ENCODE assay signal across 7 mouse cellular contexts in genomic region chr4:118437829-118438253, GRCm38 (mm10). TPM values are rescaled to one million over a fixed set of nuclear protein-coding genes. Genes with fewer than 3 reads are reported as not detected.
A peak's percentile ranks its signal among the peaks of the same experiment; 100 is the strongest.
DNase-seq lines count a peak whose midpoint lies in the region; ATAC-seq and TF ChIP-seq lines count a peak whose summit lies in the region.

No protein-coding gene starts in this region.

- H3K4me3 ChIP-seq in ES-E14 (ENCODE audit: insufficient read depth in 1 of 2, low read depth in 1 of 2, low read length in 2 of 2, poor library complexity in 1 of 2, severe bottlenecking in 1 of 2), result peak overlapping the region; percentile 62 to 70
- peak overlapping the region; percentile 11 for H3K4me3 ChIP-seq in cortical plate, adult 2 months (ENCODE audit: insufficient read depth, low read length)
- peak overlapping the region; percentile 78 for H3K4me3 ChIP-seq in heart, embryonic 12.5 days
- peak overlapping the region; percentile 74 for H3K4me3 ChIP-seq in limb, embryonic 11.5 days (ENCODE audit: low read depth, low read length)
- H3K4me3 ChIP-seq in midbrain, postnatal 0 days (ENCODE audit: low read depth, low read length), result peak overlapping the region; percentile 34

- H3K36me3 ChIP-seq in ES-E14 (ENCODE audit: control insufficient read depth, insufficient read depth, low read length, poor library complexity, severe bottlenecking), result peaks cover 34% of the 10 kb centered on the region
- peaks cover 29% of the 10 kb centered on the region for H3K36me3 ChIP-seq in heart, embryonic 12.5 days
- peaks cover 8% of the 10 kb centered on the region for H3K36me3 ChIP-seq in limb, embryonic 11.5 days (ENCODE audit: control insufficient read depth, insufficient read depth, low read length)
- no peaks in the 10 kb centered on the region for H3K36me3 ChIP-seq in midbrain, postnatal 0 days (ENCODE audit: insufficient read depth, low read length)

- peak; percentile 60 for ATAC-seq in heart, embryonic 12.5 days (ENCODE audit: insufficient number of reproducible peaks, low FRiP score)
- ATAC-seq in limb, embryonic 11.5 days (ENCODE audit: insufficient number of reproducible peaks, low FRiP score, low TSS enrichment, low read depth), result no peak
- peak; percentile 28; the same call in 1 of the 2 replicates for ATAC-seq in midbrain, postnatal 0 days (ENCODE audit: low FRiP score)

- H3K4me2 ChIP-seq in heart, embryonic 12.5 days, result peak overlapping the region; percentile 83
- peak overlapping the region; percentile 80 for H3K4me2 ChIP-seq in limb, embryonic 11.5 days (ENCODE audit: low read depth, severe bottlenecking)
- H3K4me2 ChIP-seq in midbrain, postnatal 0 days (ENCODE audit: low read depth, low read length, poor library complexity, severe bottlenecking), result peak overlapping the region; percentile 87

- H3K27ac ChIP-seq in ES-E14 (ENCODE audit: insufficient read depth, low read depth, low read length, poor library complexity, severe bottlenecking), result peak overlapping the region; percentile 84
- no peak overlapping the region for H3K27ac ChIP-seq in cortical plate, adult 2 months (ENCODE audit: insufficient read depth, low read length)
- peak overlapping the region; percentile 93 for H3K27ac ChIP-seq in heart, embryonic 12.5 days (ENCODE audit: poor library complexity, severe bottlenecking)
- H3K27ac ChIP-seq in limb, embryonic 11.5 days (replicated peaks; ENCODE audit: low read depth, low read length), result peak overlapping the region; percentile 84
- H3K27ac ChIP-seq in midbrain, postnatal 0 days (ENCODE audit: low read depth, low read length), result peak overlapping the region; percentile 79

- DNase-seq in ES-E14 (ENCODE audit: low read depth, low spot score), result no peak
- peak; percentile 52 for DNase-seq in limb, embryonic 11.5 days (ENCODE audit: low spot score)
- peak; percentile 38 for DNase-seq in midbrain, postnatal 0 days (ENCODE audit: low spot score)
- DNase-seq in thymus, postnatal 25 days, result peak; percentile 66
- no peak for DNase-seq in urinary bladder, adult 2 months (ENCODE audit: low spot score)

- no peak for TF ChIP-seq CTCF in cortical plate, adult 2 months (IDR thresholded peaks at IDR 0.05; ENCODE audit: extremely low read depth, insufficient read depth, low read length)
- TF ChIP-seq CTCF in midbrain, postnatal 0 days (IDR thresholded peaks at IDR 0.05), result no peak

- H3K9ac ChIP-seq in ES-E14 (ENCODE audit: insufficient read depth, low read depth, low read length, poor library complexity, severe bottlenecking), result peak overlapping the region; percentile 80
- H3K9ac ChIP-seq in heart, embryonic 12.5 days, result peak overlapping the region; percentile 68
- H3K9ac ChIP-seq in limb, embryonic 11.5 days (ENCODE audit: low read length), result peak overlapping the region; percentile 69
- H3K9ac ChIP-seq in midbrain, postnatal 0 days (replicated peaks; ENCODE audit: low read length, poor library complexity, severe bottlenecking), result peak overlapping the region; percentile 59

- no peaks in the 10 kb centered on the region for H3K9me3 ChIP-seq in ES-E14 (ENCODE audit: control insufficient read depth, insufficient read depth, low read depth, low read length)
- H3K9me3 ChIP-seq in heart, embryonic 12.5 days (replicated peaks), result no peaks in the 10 kb centered on the region
- no peaks in the 10 kb centered on the region for H3K9me3 ChIP-seq in limb, embryonic 11.5 days (ENCODE audit: control insufficient read depth, low read length)
- H3K9me3 ChIP-seq in midbrain, postnatal 0 days (ENCODE audit: low read length), result no peaks in the 10 kb centered on the region

- peaks cover 3 to 18% of the 10 kb centered on the region in 2 experiments; a peak in 2 of 4 replicates for H3K4me1 ChIP-seq in ES-E14 (ENCODE audit: control insufficient read depth in 2 of 2, insufficient read depth in 2 of 2, low read length in 2 of 2, poor library complexity in 1 of 2)
- no peaks in the 10 kb centered on the region; the same call in 1 of the 2 replicates for H3K4me1 ChIP-seq in cortical plate, adult 2 months (ENCODE audit: control insufficient read depth, insufficient read depth, low read length)
- peaks cover 38% of the 10 kb centered on the region for H3K4me1 ChIP-seq in heart, embryonic 12.5 days (replicated peaks)
- H3K4me1 ChIP-seq in limb, embryonic 11.5 days (ENCODE audit: control insufficient read depth, insufficient read depth, low read length), result peaks cover 20% of the 10 kb centered on the region
- H3K4me1 ChIP-seq in midbrain, postnatal 0 days (ENCODE audit: insufficient read depth, low read length), result no peaks in the 10 kb centered on the region; the same call in 1 of the 2 replicates

- in situ Hi-C loops in ES-E14 (cut with MboI; ENCODE audit: low sequenced_read_pairs in 2 of 2, unreplicated experiment in 2 of 2), result no loop called here

- no peak for TF ChIP-seq POLR2A in cortical plate, adult 2 months (IDR thresholded peaks at IDR 0.05; ENCODE audit: extremely low read depth, insufficient read depth, low read length)

- 6% methylated on average over 12 of the region's 12 CpGs for WGBS in heart, embryonic 12.5 days
- 8% methylated on average over 12 of the region's 12 CpGs for WGBS in limb, embryonic 11.5 days
- WGBS in midbrain, postnatal 0 days, result 8% methylated on average over 12 of the region's 12 CpGs

- no peaks in the 10 kb centered on the region for H3K27me3 ChIP-seq in heart, embryonic 12.5 days (replicated peaks)
- H3K27me3 ChIP-seq in limb, embryonic 11.5 days (ENCODE audit: control insufficient read depth, insufficient read depth, low read length), result no peaks in the 10 kb centered on the region
- no peaks in the 10 kb centered on the region for H3K27me3 ChIP-seq in midbrain, postnatal 0 days (ENCODE audit: insufficient read depth, low read length)

TF ChIP-seq in ES-E14, 5 proteins besides CTCF, POLR2A, EP300 and RAD21:
- TF ChIP-seq ZNF384 (IDR thresholded peaks at IDR 0.05; ENCODE audit: low read depth, low read length) (peak; percentile 82), MAFK (IDR thresholded peaks at IDR 0.05; ENCODE audit: insufficient read depth, low read depth, low read length) (no peak), HCFC1 (IDR thresholded peaks at IDR 0.05; ENCODE audit: borderline replicate concordance, insufficient read depth, low read length) (no peak)
TF ChIP-seq in ES-E14: peak in this region for 1.

RNA-seq across cellular contexts. Expression of gene Cdc20, which starts 0.7 kb away (rescaled TPM):
- total RNA-seq in ES-E14 (2012; rRNA removed), result 296 and 322 TPM in 2 replicates
- 1.7 and 2.3 TPM in 2 replicates for polyA plus RNA-seq in cortical plate, adult 2 months (2012; rRNA removed)
- 157 and 163 TPM in 2 replicates for polyA plus RNA-seq in heart, embryonic 12.5 days (2016; fragmentation: Nextera tagmentation; extraction: Ambion mirVana)
- 355 and 368 TPM in 2 replicates for polyA plus RNA-seq in limb, embryonic 11.5 days (2014; fragmentation: Nextera tagmentation; extraction: Ambion mirVana)
- total RNA-seq in midbrain, postnatal 0 days (2014; rRNA removed), result 6.9 and 15.3 TPM in 2 replicates
- 9.7 and 11.0 TPM in 2 replicates for polyA plus RNA-seq in midbrain, postnatal 0 days (2015; fragmentation: Nextera tagmentation; extraction: Ambion mirVana)
- polyA plus RNA-seq in urinary bladder, adult 2 months (2012; rRNA removed), result 5.5 and 7.2 TPM in 2 replicates

RNA-seq across cellular contexts. Expression of gene Elovl1, which starts 9.9 kb away (rescaled TPM):
- 33.4 and 36.0 TPM in 2 replicates for total RNA-seq in ES-E14 (2012; rRNA removed)
- 69.3 and 79.4 TPM in 2 replicates for polyA plus RNA-seq in cortical plate, adult 2 months (2012; rRNA removed)
- polyA plus RNA-seq in heart, embryonic 12.5 days (2016; fragmentation: Nextera tagmentation; extraction: Ambion mirVana), result 52.2 and 57.1 TPM in 2 replicates
- 42.7 and 48.8 TPM in 2 replicates for polyA plus RNA-seq in limb, embryonic 11.5 days (2014; fragmentation: Nextera tagmentation; extraction: Ambion mirVana)
- 22.1 and 23.6 TPM in 2 replicates for total RNA-seq in midbrain, postnatal 0 days (2014; rRNA removed)
- 23.8 and 28.2 TPM in 2 replicates for polyA plus RNA-seq in midbrain, postnatal 0 days (2015; fragmentation: Nextera tagmentation; extraction: Ambion mirVana)
- polyA plus RNA-seq in urinary bladder, adult 2 months (2012; rRNA removed), result 167 and 193 TPM in 2 replicates

RNA-seq across cellular contexts. Expression of gene Mpl, which starts 19.5 kb away (rescaled TPM):
- total RNA-seq in ES-E14 (2012; rRNA removed), result not detected in 2 replicates
- polyA plus RNA-seq in cortical plate, adult 2 months (2012; rRNA removed), result 1.4 and 1.5 TPM in 2 replicates
- polyA plus RNA-seq in heart, embryonic 12.5 days (2016; fragmentation: Nextera tagmentation; extraction: Ambion mirVana), result 2.9 and 3.9 TPM in 2 replicates
- polyA plus RNA-seq in limb, embryonic 11.5 days (2014; fragmentation: Nextera tagmentation; extraction: Ambion mirVana), result 1.3 TPM in 2 replicates
- total RNA-seq in midbrain, postnatal 0 days (2014; rRNA removed), result 0.11 TPM in 1 of 2 replicates, not detected in the other
- 0.11 and 0.15 TPM in 2 replicates for polyA plus RNA-seq in midbrain, postnatal 0 days (2015; fragmentation: Nextera tagmentation; extraction: Ambion mirVana)
- 0.06 TPM in 2 replicates for polyA plus RNA-seq in urinary bladder, adult 2 months (2012; rRNA removed)

RNA-seq across cellular contexts. Expression of gene Med8, which starts 28.7 kb away (rescaled TPM):
- total RNA-seq in ES-E14 (2012; rRNA removed), result 56.5 and 74.1 TPM in 2 replicates
- 58.6 and 59.8 TPM in 2 replicates for polyA plus RNA-seq in cortical plate, adult 2 months (2012; rRNA removed)
- polyA plus RNA-seq in heart, embryonic 12.5 days (2016; fragmentation: Nextera tagmentation; extraction: Ambion mirVana), result 79.7 and 81.3 TPM in 2 replicates
- 130 and 134 TPM in 2 replicates for polyA plus RNA-seq in limb, embryonic 11.5 days (2014; fragmentation: Nextera tagmentation; extraction: Ambion mirVana)
- total RNA-seq in midbrain, postnatal 0 days (2014; rRNA removed), result 48.0 and 54.8 TPM in 2 replicates
- 90.1 and 95.7 TPM in 2 replicates for polyA plus RNA-seq in midbrain, postnatal 0 days (2015; fragmentation: Nextera tagmentation; extraction: Ambion mirVana)
- 61.8 and 80.6 TPM in 2 replicates for polyA plus RNA-seq in urinary bladder, adult 2 months (2012; rRNA removed)

RNA-seq across cellular contexts. Expression of gene Szt2, which starts 28.8 kb away (rescaled TPM):
- 17.4 and 26.6 TPM in 2 replicates for total RNA-seq in ES-E14 (2012; rRNA removed)
- 33.4 and 38.6 TPM in 2 replicates for polyA plus RNA-seq in cortical plate, adult 2 months (2012; rRNA removed)
- 6.7 and 8.5 TPM in 2 replicates for polyA plus RNA-seq in heart, embryonic 12.5 days (2016; fragmentation: Nextera tagmentation; extraction: Ambion mirVana)
- 11.0 and 13.3 TPM in 2 replicates for polyA plus RNA-seq in limb, embryonic 11.5 days (2014; fragmentation: Nextera tagmentation; extraction: Ambion mirVana)
- total RNA-seq in midbrain, postnatal 0 days (2014; rRNA removed), result 18.8 and 29.0 TPM in 2 replicates
- polyA plus RNA-seq in midbrain, postnatal 0 days (2015; fragmentation: Nextera tagmentation; extraction: Ambion mirVana), result 3.2 and 4.6 TPM in 2 replicates
- 13.4 and 20.7 TPM in 2 replicates for polyA plus RNA-seq in urinary bladder, adult 2 months (2012; rRNA removed)

Comparison
In these comparisons a context has a peak if more than half of its experiments do, and no peak if none do; other contexts are left out.
1. DNase-seq: peak in limb, embryonic 11.5 days (single experiment), midbrain, postnatal 0 days (single experiment) and thymus, postnatal 25 days (single experiment); none in ES-E14 (single experiment) and urinary bladder, adult 2 months (single experiment).
2. H3K4me3 ChIP-seq: peak in every context shown above with its lines; median percentile 78 in heart, embryonic 12.5 days; 74 in limb, embryonic 11.5 days; 66 in ES-E14; 34 in midbrain, postnatal 0 days; 11 in cortical plate, adult 2 months.
3. RNA of gene Cdc20, which starts 0.7 kb away (polyA plus RNA-seq): 355 to 368 TPM in limb, embryonic 11.5 days and 157 to 163 TPM in heart, embryonic 12.5 days; 9.7 to 11.0 TPM in midbrain, postnatal 0 days, 5.5 to 7.2 TPM in urinary bladder, adult 2 months and 1.7 to 2.3 TPM in cortical plate, adult 2 months; every median in the first group is over 10 times any median in the second.
4. Peak in every context shown above with its lines, with median percentiles within 50 percentile points of each other: H3K9ac ChIP-seq and H3K4me2 ChIP-seq.